Mouse (Mus musculus) embryonic facial prominence, embryonic 13.5 days (tissue): ENCODE results near the gene Grin2a. TPM values are rescaled to one million over a fixed set of nuclear protein-coding genes. Genes with fewer than 3 reads are reported as not detected.

Source experiments
- ATAC-seq: fragments of 200-750 bp; cut with Nextera tagmentation; 2 replicates; pipeline ENCODE4 v1.8.0; 2017; ENCODE audit warnings: low read depth; ENCODE audit not compliant: insufficient number of reproducible peaks, insufficient read depth, low FRiP score, low TSS enrichment
- H3K27ac ChIP-seq: fragments of 300-500 bp; sonication (generic); 2 replicates; pipeline ENCODE4 v1.5.1; 2015; ENCODE audit warnings: moderate library complexity, mild to moderate bottlenecking, inconsistent platforms
- H3K27me3 ChIP-seq: fragments of 300-500 bp; sonication (generic); 2 replicates; pipeline ENCODE4 v1.6.1; 2015; ENCODE audit warnings: mild to moderate bottlenecking, inconsistent platforms
- H3K36me3 ChIP-seq: fragments of 300-500 bp; sonication (generic); 2 replicates; pipeline ENCODE4 v1.6.1; 2015; ENCODE audit warnings: mild to moderate bottlenecking, inconsistent platforms
- H3K4me1 ChIP-seq: fragments of 300-500 bp; sonication (generic); 2 replicates; pipeline ENCODE4 v1.6.1; 2015; ENCODE audit warnings: inconsistent platforms
- H3K4me2 ChIP-seq: fragments of 300-500 bp; sonication (generic); 2 replicates; pipeline ENCODE4 v1.6.1; 2015; ENCODE audit warnings: moderate library complexity, mild to moderate bottlenecking, inconsistent platforms
- H3K4me3 ChIP-seq: fragments of 300-500 bp; sonication (generic); 2 replicates; pipeline ENCODE4 v1.5.1; 2015; ENCODE audit warnings: mild to moderate bottlenecking, inconsistent platforms
- H3K9ac ChIP-seq: fragments of 300-500 bp; sonication (generic); 2 replicates; pipeline ENCODE4 v1.6.1; 2015; ENCODE audit warnings: mild to moderate bottlenecking, inconsistent platforms
- H3K9me3 ChIP-seq: fragments of 300-500 bp; sonication (generic); 2 replicates; pipeline ENCODE4 v1.6.1; 2016; ENCODE audit warnings: inconsistent platforms
- WGBS: fragments of 180-500 bp; shearing (Covaris S2); methylation state at CpG from one replicate; pipeline ENCODE4 v1.1.7; 2015; ENCODE audit warnings: mixed read lengths; 5-methylcytosine and 5-hydroxymethylcytosine counted together
- polyA plus RNA-seq: library from polyadenylated mRNA; unstranded; fragments of >200 nt; fragmentation: Nextera tagmentation; extraction: Ambion mirVana; gene quantifications from 2 replicates; pipeline ENCODE4 v1.2.1, GENCODE M21; 2015

Gene Grin2a
- polyA plus RNA-seq, result 0.81 and 1.3 TPM in 2 replicates

- Histone ChIP-seq H3K4me3 (peak within 1 kb of the TSS; percentile 44), H3K4me1 (peaks cover 32% of the 10 kb centered on the region), H3K27ac (no peak within 1 kb of the TSS), H3K9ac (peak within 1 kb of the TSS; percentile 56), H3K27me3 (peaks cover 75% of the 10 kb centered on the region), H3K4me2 (peak within 1 kb of the TSS; percentile 78), H3K36me3 (no peaks in the 10 kb centered on the region), H3K9me3 (no peaks in the 10 kb centered on the region)
- under 1% methylated on average over 69 of the region's 69 CpGs for WGBS
- 0 out of 2 replicates have a peak, but pooled peaks have one; percentile 12 for ATAC-seq
Observed at GRCm38 (mm10) chr16:9994951-9995813, at the start of gene Grin2a. Gene Grin2a (minus strand): TSS chr16:9995560.

GRCm38 (mm10) chr16:10035582-10036215 lies 40.3 kb upstream of the Grin2a start:
- Histone ChIP-seq H3K36me3 (no peaks in the 10 kb centered on the region), H3K4me3 (no peak overlapping the region), H3K9me3 (no peaks in the 10 kb centered on the region), H3K27ac (no peak overlapping the region), H3K4me1 (no peaks in the 10 kb centered on the region), H3K9ac (no peak overlapping the region), H3K27me3 (no peaks in the 10 kb centered on the region), H3K4me2 (no peak overlapping the region)
- WGBS, result 83% methylated on average over 7 of the region's 7 CpGs
- no peak for ATAC-seq

- Histone ChIP-seq H3K9me3 (no peaks in the 10 kb centered on the region), H3K27me3 (no peaks in the 10 kb centered on the region), H3K4me2 (no peak overlapping the region), H3K27ac (no peak overlapping the region), H3K4me3 (no peak overlapping the region), H3K9ac (no peak overlapping the region), H3K36me3 (no peaks in the 10 kb centered on the region), H3K4me1 (no peaks in the 10 kb centered on the region)
- WGBS, result 66% methylated on average over 4 of the region's 4 CpGs
- ATAC-seq, result no peak
Observed at GRCm38 (mm10) chr16:10033416-10033979, 38.1 kb upstream of the Grin2a start.

GRCm38 (mm10) chr16:10031891-10032290 lies 36.5 kb upstream of the Grin2a start:
- H3K27me3 ChIP-seq, result no peaks in the 10 kb centered on the region
- H3K4me1 ChIP-seq, result no peaks in the 10 kb centered on the region
- no peaks in the 10 kb centered on the region for H3K36me3 ChIP-seq
- no peaks in the 10 kb centered on the region for H3K9me3 ChIP-seq
- H3K4me2 ChIP-seq, result no peak overlapping the region
- H3K27ac ChIP-seq, result no peak overlapping the region
- H3K9ac ChIP-seq, result no peak overlapping the region
- H3K4me3 ChIP-seq, result no peak overlapping the region
- no peak for ATAC-seq

GRCm38 (mm10) chr16:10026741-10027140 lies 31.4 kb upstream of the Grin2a start:
- H3K9ac ChIP-seq, result no peak overlapping the region
- WGBS, result 79% methylated on average over 6 of the region's 6 CpGs
- ATAC-seq, result no peak
- no peaks in the 10 kb centered on the region for H3K27me3 ChIP-seq
- no peaks in the 10 kb centered on the region for H3K4me1 ChIP-seq
- H3K27ac ChIP-seq, result no peak overlapping the region
- H3K36me3 ChIP-seq, result no peaks in the 10 kb centered on the region
- no peaks in the 10 kb centered on the region for H3K9me3 ChIP-seq
- H3K4me2 ChIP-seq, result no peak overlapping the region
- no peak overlapping the region for H3K4me3 ChIP-seq

GRCm38 (mm10) chr16:10009743-10010142 lies 14.4 kb upstream of the Grin2a start:
- no peak for ATAC-seq
- 53% methylated on average over 1 of the region's 1 CpGs for WGBS
- H3K27ac ChIP-seq, result no peak overlapping the region

GRCm38 (mm10) chr16:10005606-10006005 lies 10.2 kb upstream of the Grin2a start:
- H3K4me1 ChIP-seq, result no peaks in the 10 kb centered on the region
- 82% methylated on average over 5 of the region's 5 CpGs for WGBS
- H3K4me3 ChIP-seq, result no peak overlapping the region
- no peak overlapping the region for H3K27ac ChIP-seq
- H3K36me3 ChIP-seq, result no peaks in the 10 kb centered on the region
- H3K9ac ChIP-seq, result no peak overlapping the region
- ATAC-seq, result no peak
- H3K27me3 ChIP-seq, result no peaks in the 10 kb centered on the region; the same call in 1 of the 2 replicates
- no peak overlapping the region for H3K4me2 ChIP-seq
- no peaks in the 10 kb centered on the region for H3K9me3 ChIP-seq

More at GRCm38 (mm10) chr16:10009743-10010142, 14.4 kb upstream of the Grin2a start:
- Histone ChIP-seq H3K9ac (no peak overlapping the region), H3K4me3 (no peak overlapping the region), H3K9me3 (no peaks in the 10 kb centered on the region), H3K27me3 (no peaks in the 10 kb centered on the region), H3K36me3 (no peaks in the 10 kb centered on the region), H3K4me2 (no peak overlapping the region), H3K4me1 (no peaks in the 10 kb centered on the region)

GRCm38 (mm10) chr16:10004096-10004495 lies 8.7 kb upstream of the Grin2a start:
- Histone ChIP-seq H3K27ac (no peak overlapping the region), H3K4me1 (no peaks in the 10 kb centered on the region), H3K4me2 (no peak overlapping the region), H3K9me3 (no peaks in the 10 kb centered on the region), H3K9ac (no peak overlapping the region), H3K36me3 (no peaks in the 10 kb centered on the region), H3K4me3 (no peak overlapping the region), H3K27me3 (no peaks in the 10 kb centered on the region; the same call in 1 of the 2 replicates)
- 88% methylated on average over 4 of the region's 4 CpGs for WGBS
- no peak for ATAC-seq

GRCm38 (mm10) chr16:10003001-10003400 lies 7.6 kb upstream of the Grin2a start:
- no peaks in the 10 kb centered on the region for H3K36me3 ChIP-seq
- WGBS, result 54% methylated on average over 1 of the region's 1 CpGs
- ATAC-seq, result no peak

GRCm38 (mm10) chr16:10001601-10002000 lies 6.2 kb upstream of the Grin2a start:
- H3K4me1 ChIP-seq, result no peaks in the 10 kb centered on the region
- H3K4me3 ChIP-seq, result no peak overlapping the region
- H3K9ac ChIP-seq, result no peak overlapping the region
- no peak for ATAC-seq
- no peak overlapping the region for H3K27ac ChIP-seq
- peaks cover 11% of the 10 kb centered on the region for H3K27me3 ChIP-seq
- H3K4me2 ChIP-seq, result no peak overlapping the region
- no peaks in the 10 kb centered on the region for H3K36me3 ChIP-seq
- no peaks in the 10 kb centered on the region for H3K9me3 ChIP-seq
- 30% methylated on average over 1 of the region's 1 CpGs for WGBS

More at GRCm38 (mm10) chr16:10003001-10003400, 7.6 kb upstream of the Grin2a start:
- no peak overlapping the region for H3K4me3 ChIP-seq
- H3K9me3 ChIP-seq, result no peaks in the 10 kb centered on the region
- no peak overlapping the region for H3K4me2 ChIP-seq
- H3K27me3 ChIP-seq, result no peaks in the 10 kb centered on the region; the same call in 1 of the 2 replicates
- no peaks in the 10 kb centered on the region for H3K4me1 ChIP-seq
- H3K27ac ChIP-seq, result no peak overlapping the region
- no peak overlapping the region for H3K9ac ChIP-seq

GRCm38 (mm10) chr16:9999926-10000325 lies 4.6 kb upstream of the Grin2a start:
- H3K36me3 ChIP-seq, result no peaks in the 10 kb centered on the region
- no peak for ATAC-seq
- WGBS, result 76% methylated on average over 5 of the region's 5 CpGs

More at GRCm38 (mm10) chr16:9999926-10000325, 4.6 kb upstream of the Grin2a start:
- H3K4me2 ChIP-seq, result no peak overlapping the region
- H3K27me3 ChIP-seq, result peaks cover 28% of the 10 kb centered on the region
- peaks cover 8% of the 10 kb centered on the region for H3K4me1 ChIP-seq
- H3K4me3 ChIP-seq, result no peak overlapping the region
- no peak overlapping the region for H3K27ac ChIP-seq
- no peaks in the 10 kb centered on the region for H3K9me3 ChIP-seq
- H3K9ac ChIP-seq, result no peak overlapping the region
